Mouse (Mus musculus) midbrain, embryonic 14.5 days (tissue): Measurements from ENCODE around the gene Trim31. TPM values are rescaled to one million over a fixed set of nuclear protein-coding genes. Genes with fewer than 3 reads are reported as not detected.

Experiments used
- ATAC-seq: fragments of 200-750 bp; cut with Nextera tagmentation; 2 replicates; pipeline ENCODE4 v1.8.0; 2017; ENCODE audit warnings: moderate number of reproducible peaks, moderate library complexity; ENCODE audit not compliant: low FRiP score, low TSS enrichment
- DNase-seq: peaks from one replicate; pipeline ENCODE4 v3.0.0-alpha.2; 2015
- H3K27ac ChIP-seq: fragments of 300-500 bp; sonication (generic); replicated peaks from 2 replicates; pipeline ENCODE4 v1.5.1; 2014; ENCODE audit warnings: mild to moderate bottlenecking, low read depth, low read length, moderate library complexity
- H3K27me3 ChIP-seq: fragments of 300-500 bp; sonication (generic); 2 replicates; pipeline ENCODE4 v1.6.1; 2014; ENCODE audit warnings: low read length, control low read depth, mixed read lengths; ENCODE audit not compliant: control insufficient read depth, insufficient read depth
- H3K36me3 ChIP-seq: fragments of 300-500 bp; sonication (generic); 2 replicates; pipeline ENCODE4 v1.6.1; 2014; ENCODE audit warnings: low read length, control low read depth; ENCODE audit not compliant: control insufficient read depth, insufficient read depth
- H3K4me1 ChIP-seq: fragments of 300-500 bp; sonication (generic); 2 replicates; pipeline ENCODE4 v1.6.1; 2014; ENCODE audit warnings: mild to moderate bottlenecking, antibody characterized with exemption, low read length, control low read depth; ENCODE audit not compliant: control insufficient read depth, insufficient read depth
- H3K4me2 ChIP-seq: fragments of 300-500 bp; sonication (generic); 2 replicates; pipeline ENCODE4 v1.6.1; 2014; ENCODE audit warnings: mild to moderate bottlenecking, low read length, moderate library complexity
- H3K4me3 ChIP-seq: fragments of 300-500 bp; sonication (generic); replicated peaks from 2 replicates; pipeline ENCODE4 v1.5.1; 2014; ENCODE audit warnings: low read depth, low read length
- H3K9ac ChIP-seq: fragments of 300-500 bp; sonication (generic); replicated peaks from 2 replicates; pipeline ENCODE4 v1.6.1; 2014; ENCODE audit warnings: mild to moderate bottlenecking, low read length, moderate library complexity
- H3K9me3 ChIP-seq: fragments of 300-500 bp; sonication (generic); 2 replicates; pipeline ENCODE4 v1.6.1; 2016; ENCODE audit warnings: low read length, control low read depth, mixed read lengths; ENCODE audit not compliant: control insufficient read depth
- WGBS: fragments of 180-500 bp; shearing (Covaris S2); extraction: QIAGEN DNeasy Blood & Tissue Kit; methylation state at CpG from one replicate; pipeline ENCODE4 v1.1.7; 2014; 5-methylcytosine and 5-hydroxymethylcytosine counted together
- polyA plus RNA-seq: library from polyadenylated mRNA; unstranded; fragments of >200 nt; fragmentation: Nextera tagmentation; extraction: Ambion mirVana; gene quantifications from 2 replicates; pipeline ENCODE4 v1.2.1, GENCODE M21; 2014

The Trim31 gene
- polyA plus RNA-seq, 1 experiment from 2014 or later, result not detected

GRCm38 (mm10) chr17:36927496-36928120 is 29.7 kb downstream of the Trim31 start:
- H3K4me1 ChIP-seq, result no peaks in the 10 kb centered on the region
- ATAC-seq (no peak), DNase-seq (no peak)
- no peaks in the 10 kb centered on the region for H3K9me3 ChIP-seq
- H3K27me3 ChIP-seq, result no peaks in the 10 kb centered on the region
- no peak overlapping the region for H3K27ac ChIP-seq
- no peak overlapping the region for H3K4me2 ChIP-seq
- H3K36me3 ChIP-seq, result no peaks in the 10 kb centered on the region
- H3K9ac ChIP-seq, result no peak overlapping the region
- no peak overlapping the region for H3K4me3 ChIP-seq
- 70% methylated on average over 10 of the region's 10 CpGs for WGBS

GRCm38 (mm10) chr17:36929236-36929932 is 31.5 kb downstream of the Trim31 start:
- no peak for DNase-seq
- Histone ChIP-seq H3K27me3 (no peaks in the 10 kb centered on the region), H3K36me3 (no peaks in the 10 kb centered on the region), H3K9me3 (no peaks in the 10 kb centered on the region), H3K27ac (no peak overlapping the region), H3K4me2 (no peak overlapping the region), H3K4me1 (no peaks in the 10 kb centered on the region), H3K9ac (no peak overlapping the region), H3K4me3 (no peak overlapping the region)
- ATAC-seq, result no peak
- WGBS, result 77% methylated on average over 12 of the region's 12 CpGs

GRCm38 (mm10) chr17:36930233-36930632 is 32.3 kb downstream of the Trim31 start:
- Histone ChIP-seq H3K27me3 (no peaks in the 10 kb centered on the region), H3K4me2 (no peak overlapping the region), H3K4me3 (no peak overlapping the region), H3K36me3 (no peaks in the 10 kb centered on the region), H3K27ac (no peak overlapping the region), H3K4me1 (no peaks in the 10 kb centered on the region), H3K9me3 (no peaks in the 10 kb centered on the region), H3K9ac (no peak overlapping the region)
- WGBS, result 85% methylated on average over 6 of the region's 6 CpGs
- ATAC-seq (no peak), DNase-seq (no peak)

GRCm38 (mm10) chr17:36931130-36931529 is 33.2 kb downstream of the Trim31 start:
- 81% methylated on average over 4 of the region's 4 CpGs for WGBS
- ATAC-seq, result no peak
- H3K4me1 ChIP-seq, result no peaks in the 10 kb centered on the region
- no peak for DNase-seq
- H3K9ac ChIP-seq, result no peak overlapping the region
- H3K9me3 ChIP-seq, result no peaks in the 10 kb centered on the region
- H3K27ac ChIP-seq, result no peak overlapping the region
- no peak overlapping the region for H3K4me2 ChIP-seq
- no peak overlapping the region for H3K4me3 ChIP-seq
- no peaks in the 10 kb centered on the region for H3K36me3 ChIP-seq
- no peaks in the 10 kb centered on the region for H3K27me3 ChIP-seq

- no peaks in the 10 kb centered on the region for H3K9me3 ChIP-seq
- H3K4me1 ChIP-seq, result no peaks in the 10 kb centered on the region
- H3K4me2 ChIP-seq, result no peak overlapping the region
- no peak overlapping the region for H3K4me3 ChIP-seq
- no peak overlapping the region for H3K27ac ChIP-seq
- DNase-seq (no peak), ATAC-seq (no peak)
- WGBS, result 89% methylated on average over 2 of the region's 2 CpGs
- H3K27me3 ChIP-seq, result no peaks in the 10 kb centered on the region
- H3K36me3 ChIP-seq, result no peaks in the 10 kb centered on the region
- H3K9ac ChIP-seq, result no peak overlapping the region
Observed at GRCm38 (mm10) chr17:36931806-36932205, 33.9 kb downstream of the Trim31 start.

- H3K36me3 ChIP-seq, result no peaks in the 10 kb centered on the region
- ATAC-seq (no peak), DNase-seq (no peak)
- no peak overlapping the region for H3K4me3 ChIP-seq
- no peak overlapping the region for H3K9ac ChIP-seq
- H3K4me2 ChIP-seq, result no peak overlapping the region
- no peak overlapping the region for H3K27ac ChIP-seq
- peaks cover 11% of the 10 kb centered on the region for H3K27me3 ChIP-seq
- no peaks in the 10 kb centered on the region for H3K9me3 ChIP-seq
- 86% methylated on average over 2 of the region's 2 CpGs for WGBS
- H3K4me1 ChIP-seq, result no peaks in the 10 kb centered on the region
Observed at GRCm38 (mm10) chr17:36938056-36938455, 40.1 kb downstream of the Trim31 start.

- peak overlapping the region; percentile 65 for H3K4me2 ChIP-seq
- H3K27me3 ChIP-seq, result peaks cover 27% of the 10 kb centered on the region
- peak overlapping the region; percentile 34 for H3K4me3 ChIP-seq
- no peak for ATAC-seq
- WGBS, result 50% methylated on average over 10 of the region's 10 CpGs
- H3K27ac ChIP-seq, result no peak overlapping the region
- H3K4me1 ChIP-seq, result peaks cover 10% of the 10 kb centered on the region; the same call in 1 of the 2 replicates
- H3K36me3 ChIP-seq, result no peaks in the 10 kb centered on the region
- no peaks in the 10 kb centered on the region for H3K9me3 ChIP-seq
- no peak for DNase-seq
- 0 out of 2 replicates have a peak overlapping the region, but pooled peaks have one; percentile 40 for H3K9ac ChIP-seq
Observed at GRCm38 (mm10) chr17:36942391-36942790, 44.5 kb downstream of the Trim31 start.

- 3% methylated on average over 58 of the region's 59 CpGs for WGBS
- peak; percentile 35 for DNase-seq
- Histone ChIP-seq H3K4me3 (peak within 1 kb of the TSS; percentile 34), H3K36me3 (no peaks in the 10 kb centered on the region), H3K27ac (no peak within 1 kb of the TSS), H3K4me2 (peak within 1 kb of the TSS; percentile 65), H3K27me3 (peaks cover 27% of the 10 kb centered on the region), H3K9me3 (no peaks in the 10 kb centered on the region), H3K4me1 (peaks cover 10% of the 10 kb centered on the region; the same call in 1 of the 2 replicates), H3K9ac (peak within 1 kb of the TSS; percentile 40)
- ATAC-seq, result no peak
Observed at GRCm38 (mm10) chr17:36942791-36943471, 45.0 kb downstream of the Trim31 start, which contains the start of gene Rnf39. TSS of gene Rnf39 (plus strand) at chr17:36942918.
